Mouse (Mus musculus) heart, postnatal 0 days (tissue): Measurements from ENCODE around the gene Gm1123.

Experiments
- CTCF ChIP-seq: IDR thresholded peaks from 2 replicates; pipeline ENCODE4 v1.5.1; 2016; ENCODE audit warnings: antibody characterized with exemption, control low read depth, low read depth
- EP300 ChIP-seq: IDR thresholded peaks from 2 replicates; pipeline ENCODE4 v1.6.1; 2016; ENCODE audit warnings: antibody characterized with exemption, low read depth

DNA sequence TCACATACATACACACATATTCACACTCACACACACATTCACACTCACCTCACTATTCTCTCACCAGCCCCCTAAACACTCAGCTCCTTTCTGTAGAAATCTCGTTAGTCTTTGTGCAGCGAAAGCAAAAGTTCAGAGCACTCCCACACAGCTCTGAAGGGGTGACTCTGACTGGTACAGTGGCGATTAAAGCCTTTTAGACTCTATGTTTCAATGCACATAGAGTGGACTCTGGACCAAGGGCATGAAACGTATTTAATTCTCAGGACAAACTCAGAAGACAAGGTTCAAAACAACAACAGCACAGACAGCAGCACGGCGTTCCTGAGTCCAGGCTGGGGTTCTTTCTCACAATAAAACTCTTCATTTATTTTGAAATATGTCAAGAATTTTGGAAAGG, 17.8 kb downstream of the Gm1123 start:
- TF ChIP-seq CTCF (no peak), EP300 (no peak)
